Mouse (Mus musculus) MEL (cell line): ENCODE measurements around the gene Cbx6. TPM values are rescaled to one million over a fixed set of nuclear protein-coding genes. Genes with fewer than 3 reads are reported as not detected.
A peak's percentile ranks its signal among the peaks of the same experiment; 100 is the strongest.

ENCODE experiments used
- DNase-seq: peaks from one replicate; pipeline ENCODE4 v3.0.0; 2011; ENCODE audit warnings: low read depth, low spot score
- H3K27ac ChIP-seq: 2 replicates; pipeline ENCODE4 v1.5.1; 2012; ENCODE audit warnings: low read depth, mild to moderate bottlenecking, control low read depth, low read length, moderate library complexity; ENCODE audit not compliant: control insufficient read depth
- H3K27me3 ChIP-seq, 2 experiments: fragments of 150-350 bp in 1 of 2; sonication (generic) in 1 of 2; 2 replicates each; pipeline ENCODE4 v1.6.1; 2012; ENCODE audit warnings: low read length in 2 of 2, mild to moderate bottlenecking in 2 of 2, improper control_type of control experiment in 1 of 2, moderate library complexity in 1 of 2; ENCODE audit not compliant: insufficient read depth in 2 of 2, control insufficient read depth in 1 of 2
- H3K36me3 ChIP-seq, 2 experiments: 2 replicates each; pipeline ENCODE4 v1.6.1; 2012 to 2014; ENCODE audit warnings: low read length in 2 of 2, improper control_type of control experiment in 1 of 2, inconsistent platforms in 1 of 2, mild to moderate bottlenecking in 1 of 2; ENCODE audit not compliant: insufficient read depth in 2 of 2, control insufficient read depth in 1 of 2
- H3K4me1 ChIP-seq, 2 experiments: fragments of 150-350 bp in 1 of 2; sonication (generic) in 1 of 2; 2 replicates each; pipeline ENCODE4 v1.6.1; 2012; ENCODE audit warnings: low read length in 2 of 2, improper control_type of control experiment in 1 of 2, mild to moderate bottlenecking in 1 of 2; ENCODE audit not compliant: insufficient read depth in 2 of 2, control insufficient read depth in 1 of 2
- H3K4me3 ChIP-seq, 2 experiments: fragments of 150-350 bp in 1 of 2; sonication (generic) in 1 of 2; 2 replicates each; pipeline ENCODE4 v1.5.1; 2012; ENCODE audit warnings: low read depth in 2 of 2, low read length in 2 of 2, mild to moderate bottlenecking in 2 of 2, moderate library complexity in 2 of 2, control low read depth in 1 of 2, improper control_type of control experiment in 1 of 2; ENCODE audit not compliant: control insufficient read depth in 1 of 2, insufficient read depth in 1 of 2
- H3K79me2 ChIP-seq: 2 replicates; pipeline ENCODE4 v1.6.1; 2012; ENCODE audit warnings: mild to moderate bottlenecking, low read length, moderate library complexity; ENCODE audit not compliant: control insufficient read depth, poor library complexity, insufficient read depth
- H3K9ac ChIP-seq: 2 replicates; pipeline ENCODE4 v1.6.1; 2012; ENCODE audit warnings: low read depth, mild to moderate bottlenecking, control low read depth, low read length, moderate library complexity; ENCODE audit not compliant: control insufficient read depth, poor library complexity, severe bottlenecking
- H3K9me3 ChIP-seq: fragments of 150-350 bp; sonication (generic); replicated peaks from 2 replicates; pipeline ENCODE4 v1.6.1; 2012; ENCODE audit warnings: mild to moderate bottlenecking, low read length, improper control_type of control experiment, moderate library complexity; ENCODE audit not compliant: insufficient read depth
- BHLHE40 ChIP-seq: IDR thresholded peaks from 2 replicates; pipeline ENCODE4 v1.6.1; 2012; ENCODE audit warnings: low read depth, mild to moderate bottlenecking, inconsistent platforms, low read length, improper control_type of control experiment, borderline replicate concordance
- CHD1 ChIP-seq: IDR thresholded peaks from 2 replicates; pipeline ENCODE4 v1.6.1; 2012; ENCODE audit warnings: low read depth, mild to moderate bottlenecking, inconsistent platforms, low read length, improper control_type of control experiment
- CHD2 ChIP-seq: IDR thresholded peaks from 2 replicates; pipeline ENCODE4 v1.6.1; 2011; ENCODE audit warnings: low read length, improper control_type of control experiment
- CTCF ChIP-seq, 3 experiments: IDR thresholded peaks in 2 of 3; conservative IDR thresholded peaks in 1 of 3; 2 replicates each; pipeline ENCODE4 v1.5.1; 2011 to 2012; ENCODE audit warnings: low read length in 3 of 3, low read depth in 2 of 3, mild to moderate bottlenecking in 2 of 3, improper control_type of control experiment in 1 of 3, inconsistent platforms in 1 of 3, mixed read lengths in 1 of 3, moderate library complexity in 1 of 3; ENCODE audit not compliant: control insufficient read depth in 1 of 3, insufficient read depth in 1 of 3, poor library complexity in 1 of 3, severe bottlenecking in 1 of 3
- E2F4 ChIP-seq: IDR thresholded peaks from 2 replicates; pipeline ENCODE4 v1.6.1; 2011; ENCODE audit warnings: low read depth, low read length, improper control_type of control experiment, borderline replicate concordance
- ELF1 ChIP-seq: IDR thresholded peaks from 2 replicates; pipeline ENCODE4 v1.6.1; 2014; ENCODE audit warnings: low read depth, mild to moderate bottlenecking, inconsistent platforms, low read length, improper control_type of control experiment, moderate library complexity
- ETS1 ChIP-seq: IDR thresholded peaks from 2 replicates; pipeline ENCODE4 v1.6.1; 2012; ENCODE audit warnings: low read depth, mild to moderate bottlenecking, inconsistent platforms, low read length, improper control_type of control experiment, moderate library complexity
- GABPA ChIP-seq: IDR thresholded peaks from 2 replicates; pipeline ENCODE4 v1.6.1; 2012; ENCODE audit warnings: low read depth, mild to moderate bottlenecking, inconsistent platforms, low read length, improper control_type of control experiment, moderate library complexity
- GATA1 ChIP-seq: IDR thresholded peaks from 2 replicates; pipeline ENCODE4 v1.6.1; 2011; ENCODE audit warnings: low read depth, low read length, improper control_type of control experiment
- HCFC1 ChIP-seq: IDR thresholded peaks from 2 replicates; pipeline ENCODE4 v1.6.1; 2012; ENCODE audit warnings: low read depth, mild to moderate bottlenecking, inconsistent platforms, low read length, improper control_type of control experiment, moderate library complexity
- JUND ChIP-seq: IDR thresholded peaks from 2 replicates; pipeline ENCODE4 v1.6.1; 2011; ENCODE audit warnings: low read depth, mild to moderate bottlenecking, improper control_type of control experiment, low read length
- KAT2A ChIP-seq: conservative IDR thresholded peaks from 2 replicates; pipeline ENCODE4 v1.6.1; 2012; ENCODE audit warnings: low read depth, low read length, improper control_type of control experiment, inconsistent platforms
- MAFK ChIP-seq: IDR thresholded peaks from 2 replicates; pipeline ENCODE4 v1.6.1; 2011; ENCODE audit warnings: low read depth, mild to moderate bottlenecking, low read length, improper control_type of control experiment, borderline replicate concordance
- MAX ChIP-seq: IDR thresholded peaks from 2 replicates; pipeline ENCODE4 v1.6.1; 2011; ENCODE audit warnings: low read length, improper control_type of control experiment
- MAZ ChIP-seq: IDR thresholded peaks from 2 replicates; pipeline ENCODE4 v1.6.1; 2012; ENCODE audit warnings: low read depth, mild to moderate bottlenecking, inconsistent platforms, low read length, improper control_type of control experiment
- MEF2A ChIP-seq: IDR thresholded peaks from 2 replicates; pipeline ENCODE4 v1.6.1; 2014; ENCODE audit warnings: low read depth, mild to moderate bottlenecking, inconsistent platforms, low read length, improper control_type of control experiment; ENCODE audit not compliant: poor library complexity, insufficient replicate concordance, severe bottlenecking; ENCODE audit errors: extremely low read depth
- MXI1 ChIP-seq: IDR thresholded peaks from 2 replicates; pipeline ENCODE4 v1.6.1; 2011; ENCODE audit warnings: mild to moderate bottlenecking, low read depth, low read length, improper control_type of control experiment
- MYB ChIP-seq: IDR thresholded peaks from 2 replicates; pipeline ENCODE4 v1.6.1; 2011; ENCODE audit warnings: mild to moderate bottlenecking, low read depth, low read length, improper control_type of control experiment
- MYC ChIP-seq: IDR thresholded peaks from 2 replicates; pipeline ENCODE4 v1.6.1; 2011; ENCODE audit warnings: low read depth, mild to moderate bottlenecking, low read length, improper control_type of control experiment, moderate library complexity
- NELFE ChIP-seq: IDR thresholded peaks from 2 replicates; pipeline ENCODE4 v1.6.1; 2011; ENCODE audit warnings: low read depth, low read length, improper control_type of control experiment
- NRF1 ChIP-seq: IDR thresholded peaks from 2 replicates; pipeline ENCODE4 v1.6.1; 2014; ENCODE audit warnings: low read depth, mild to moderate bottlenecking, inconsistent platforms, low read length, improper control_type of control experiment, moderate library complexity; ENCODE audit not compliant: poor library complexity, insufficient read depth, severe bottlenecking
- POLR2A ChIP-seq, 2 experiments: IDR thresholded peaks; 2 replicates each; pipeline ENCODE4 v1.6.1; 2011 to 2012; ENCODE audit warnings: low read length in 2 of 2, mild to moderate bottlenecking in 2 of 2, control low read depth in 1 of 2, improper control_type of control experiment in 1 of 2, low read depth in 1 of 2, moderate library complexity in 1 of 2; ENCODE audit not compliant: control insufficient read depth in 1 of 2, insufficient read depth in 1 of 2, poor library complexity in 1 of 2
- POLR2AphosphoS2 ChIP-seq: IDR thresholded peaks from 2 replicates; pipeline ENCODE4 v1.6.1; 2011; ENCODE audit warnings: low read length, improper control_type of control experiment
- POLR2AphosphoS5 ChIP-seq: IDR thresholded peaks from 2 replicates; pipeline ENCODE4 v1.6.1; 2012; ENCODE audit warnings: low read depth, borderline replicate concordance, mild to moderate bottlenecking, inconsistent platforms, low read length, moderate library complexity, mixed read lengths
- RAD21 ChIP-seq: IDR thresholded peaks from 2 replicates; pipeline ENCODE4 v1.6.1; 2011; ENCODE audit warnings: mild to moderate bottlenecking, low read depth, low read length, improper control_type of control experiment
- RCOR1 ChIP-seq: IDR thresholded peaks from 2 replicates; pipeline ENCODE4 v1.6.1; 2012; ENCODE audit warnings: low read depth, mild to moderate bottlenecking, inconsistent platforms, low read length, improper control_type of control experiment
- SIN3A ChIP-seq: IDR thresholded peaks from 2 replicates; pipeline ENCODE4 v1.6.1; 2012; ENCODE audit warnings: low read length, improper control_type of control experiment, inconsistent platforms
- SMC3 ChIP-seq: IDR thresholded peaks from 2 replicates; pipeline ENCODE4 v1.6.1; 2011; ENCODE audit warnings: low read depth, low read length, improper control_type of control experiment
- TAL1 ChIP-seq: IDR thresholded peaks from 2 replicates; pipeline ENCODE4 v1.6.1; 2012; ENCODE audit warnings: mild to moderate bottlenecking, inconsistent platforms, low read length, moderate library complexity, mixed read lengths
- TBP ChIP-seq: IDR thresholded peaks from 2 replicates; pipeline ENCODE4 v1.8.0; 2011; ENCODE audit warnings: low read depth, low read length, improper control_type of control experiment
- TCF12 ChIP-seq: IDR thresholded peaks from 2 replicates; pipeline ENCODE4 v1.6.1; 2014; ENCODE audit warnings: low read depth, mild to moderate bottlenecking, inconsistent platforms, low read length, improper control_type of control experiment, moderate library complexity
- USF1 ChIP-seq: IDR thresholded peaks from 2 replicates; pipeline ENCODE4 v1.6.1; 2014; ENCODE audit warnings: low read depth, mild to moderate bottlenecking, inconsistent platforms, low read length, improper control_type of control experiment, moderate library complexity
- USF2 ChIP-seq, 2 experiments: IDR thresholded peaks; 2 replicates each; pipeline ENCODE4 v1.6.1; 2011 to 2012; ENCODE audit warnings: improper control_type of control experiment in 2 of 2, low read length in 2 of 2, borderline replicate concordance in 1 of 2, inconsistent platforms in 1 of 2, low read depth in 1 of 2, mild to moderate bottlenecking in 1 of 2; ENCODE audit not compliant: insufficient read depth in 1 of 2
- ZC3H11A ChIP-seq: IDR thresholded peaks from 2 replicates; pipeline ENCODE4 v1.6.1; 2012; ENCODE audit warnings: low read depth, mild to moderate bottlenecking, inconsistent platforms, low read length, improper control_type of control experiment
- ZKSCAN1 ChIP-seq: IDR thresholded peaks from 2 replicates; pipeline ENCODE4 v1.6.1; 2012; ENCODE audit warnings: low read depth, mild to moderate bottlenecking, inconsistent platforms, low read length, improper control_type of control experiment, moderate library complexity
- ZMIZ1 ChIP-seq: IDR thresholded peaks from 2 replicates; pipeline ENCODE4 v1.6.1; 2012; ENCODE audit warnings: low read depth, mild to moderate bottlenecking, inconsistent platforms, low read length, improper control_type of control experiment, moderate library complexity
- ZNF384 ChIP-seq: IDR thresholded peaks from 2 replicates; pipeline ENCODE4 v1.6.1; 2012; ENCODE audit warnings: low read depth, mild to moderate bottlenecking, inconsistent platforms, low read length, improper control_type of control experiment
- polyA plus RNA-seq, 2 experiments: library from polyadenylated mRNA; stranded (reverse) in 1 of 2; unstranded in 1 of 2; fragments of >175 nt in 1 of 2; fragments of >200 nt in 1 of 2; gene quantifications; 2 replicates each; pipeline versions ENCODE4 v1.2.1 to v1.2.4; 2012; ENCODE audit warnings: low replicate concordance in 2 of 2, low read depth in 1 of 2; ENCODE audit not compliant: insufficient read length in 2 of 2, insufficient read depth in 1 of 2, missing spikeins in 1 of 2
- total RNA-seq: library from RNA; depleted of rRNA; stranded (reverse); fragments of 300-350 nt; gene quantifications from 2 replicates; pipeline ENCODE4 v1.2.3, GENCODE M21; 2012

Cbx6 gene
- total and polyA plus RNA-seq, 3 experiments = 25.1 to 43.6 TPM; not detected in 1

DNA sequence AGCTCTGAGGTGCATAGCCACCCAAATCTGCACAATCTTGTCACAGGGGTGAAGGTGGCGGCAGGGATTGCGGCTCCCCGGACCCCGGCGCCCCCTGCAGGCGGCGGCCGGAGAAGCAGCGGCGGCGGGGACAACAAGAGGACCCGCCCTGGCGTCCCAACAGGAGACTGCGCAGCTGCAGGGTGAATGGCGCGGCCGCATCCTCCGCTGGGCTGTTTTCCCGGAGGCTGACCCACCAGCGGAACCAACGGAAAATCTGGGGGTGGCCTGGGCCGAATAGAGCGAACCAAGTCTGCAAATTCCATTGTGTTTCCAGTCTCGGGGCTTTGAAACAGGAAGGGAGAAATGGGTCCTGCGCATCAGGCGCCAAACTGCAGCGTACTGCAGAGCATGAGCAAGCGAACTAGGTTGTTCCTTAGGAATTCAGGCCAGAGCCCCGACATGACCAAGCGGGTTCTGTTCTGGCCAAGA, 48.9 kb upstream of the Cbx6 start:
- peaks cover 0 to 2% of the 10 kb centered on the region in 2 experiments; a peak in 1 of 4 replicates for H3K36me3 ChIP-seq
- H3K4me3 ChIP-seq = peak overlapping the region; percentile 59 to 87
- peaks cover 3 to 10% of the 10 kb centered on the region in 2 experiments; a peak in 3 of 4 replicates for H3K4me1 ChIP-seq
- H3K9me3 ChIP-seq = no peaks in the 10 kb centered on the region
- peak overlapping the region; percentile 87 for H3K9ac ChIP-seq
- no peaks in the 10 kb centered on the region; the same call in 1 of the 2 replicates for H3K79me2 ChIP-seq
- no peaks in the 10 kb centered on the region for H3K27me3 ChIP-seq
- peak; percentile 87 for DNase-seq
- H3K27ac ChIP-seq = peak overlapping the region; percentile 38; the same call in 1 of the 2 replicates
- TF ChIP-seq TBP = peak; percentile 23; the same call in 1 of the 2 replicates
- peak; percentile 73 for TF ChIP-seq RCOR1
- peak; percentile 25; the same call in 1 of the 2 replicates for TF ChIP-seq TCF12
- peak; percentile 47 to 80; a peak in 3 of 4 replicates for TF ChIP-seq POLR2A (IDR thresholded peaks at IDR 0.05; ENCODE audit: control insufficient read depth in 1 of 2, insufficient read depth in 1 of 2, low read depth in 1 of 2, low read length in 2 of 2, poor library complexity in 1 of 2)
- no peak for TF ChIP-seq POLR2AphosphoS2
- TF ChIP-seq MYB = no peak
- no peak for TF ChIP-seq BHLHE40
- TF ChIP-seq SMC3 = peak; percentile 55
- TF ChIP-seq TAL1 = no peak
- TF ChIP-seq ELF1 = no peak
- TF ChIP-seq SIN3A = no peak; the same call in 1 of the 2 replicates
- TF ChIP-seq MYC = no peak
- peak; percentile 56 to 92 (median 76) for TF ChIP-seq CTCF (IDR thresholded peaks at IDR 0.05 in 2 of 3, conservative IDR thresholded peaks at IDR 0.05 in 1 of 3; ENCODE audit: control insufficient read depth in 1 of 3, insufficient read depth in 1 of 3, low read depth in 2 of 3, low read length in 3 of 3, poor library complexity in 1 of 3, severe bottlenecking in 1 of 3)
- no peak for TF ChIP-seq MAZ
- TF ChIP-seq MEF2A = no peak
- TF ChIP-seq ZNF384 = no peak
- TF ChIP-seq CHD1 = no peak
- no peak for TF ChIP-seq USF1
- TF ChIP-seq NELFE = peak; percentile 61
- TF ChIP-seq RAD21 = peak; percentile 46
- TF ChIP-seq MAX = no peak
- TF ChIP-seq MXI1 = peak; percentile 57; the same call in 1 of the 2 replicates
- peak; percentile 46; the same call in 1 of the 2 replicates for TF ChIP-seq HCFC1
- TF ChIP-seq ETS1 = no peak
- TF ChIP-seq MAFK = no peak
- peak; percentile 79 for TF ChIP-seq NRF1
- peak; percentile 56; the same call in 1 of the 2 replicates for TF ChIP-seq ZMIZ1
- no peak for TF ChIP-seq CHD2
- TF ChIP-seq GATA1 = no peak
- no peak for TF ChIP-seq POLR2AphosphoS5
- TF ChIP-seq GABPA = no peak
- TF ChIP-seq ZKSCAN1 = no peak
- no peak for TF ChIP-seq USF2 (IDR thresholded peaks at IDR 0.05; ENCODE audit: borderline replicate concordance in 1 of 2, insufficient read depth in 1 of 2, low read depth in 1 of 2, low read length in 2 of 2)
- TF ChIP-seq ZC3H11A = 0 out of 2 replicates have a peak, but pooled peaks have one; percentile 24
- no peak for TF ChIP-seq JUND
- no peak for TF ChIP-seq E2F4
- no peak for TF ChIP-seq KAT2A
